Mouse (Mus musculus) liver, adult 2 months (tissue): ENCODE data around the gene Emilin2. TPM values are rescaled to one million over a fixed set of nuclear protein-coding genes. Genes with fewer than 3 reads are reported as not detected.

ENCODE experiments used
- DNase-seq: peaks from one replicate; pipeline ENCODE4 v3.0.0-alpha.2; 2011; ENCODE audit warnings: low read depth, low spot score; ENCODE audit errors: extremely low read depth
- H3K27ac ChIP-seq: fragments of 200-500 bp; replicated peaks from 2 replicates; pipeline ENCODE4 v1.5.1; 2012; ENCODE audit warnings: low read depth, mild to moderate bottlenecking, control low read depth, inconsistent platforms, low read length; ENCODE audit not compliant: insufficient read depth
- H3K27me3 ChIP-seq: fragments of 200-500 bp; 2 replicates; pipeline ENCODE4 v1.6.1; 2012; ENCODE audit warnings: mild to moderate bottlenecking, moderate library complexity, low read length, inconsistent platforms; ENCODE audit not compliant: control insufficient read depth, insufficient read depth
- H3K36me3 ChIP-seq: fragments of 200-500 bp; 2 replicates; pipeline ENCODE4 v1.6.1; 2012; ENCODE audit warnings: low read length, inconsistent platforms; ENCODE audit not compliant: control insufficient read depth, insufficient read depth
- H3K4me1 ChIP-seq: fragments of 200-500 bp; 2 replicates; pipeline ENCODE4 v1.6.1; 2011; ENCODE audit warnings: low read length; ENCODE audit not compliant: control insufficient read depth, insufficient read depth
- H3K4me3 ChIP-seq: fragments of 200-500 bp; 2 replicates; pipeline ENCODE4 v1.5.1; 2011; ENCODE audit warnings: low read depth, mild to moderate bottlenecking, control low read depth, low read length, moderate library complexity; ENCODE audit not compliant: insufficient read depth
- H3K79me2 ChIP-seq: fragments of 200-500 bp; 2 replicates; pipeline ENCODE4 v1.6.1; 2012; ENCODE audit warnings: inconsistent platforms, mild to moderate bottlenecking, low read length, moderate library complexity; ENCODE audit not compliant: control insufficient read depth, insufficient read depth
- H3K9ac ChIP-seq: fragments of 200-500 bp; 2 replicates; pipeline ENCODE4 v1.6.1; 2012; ENCODE audit warnings: low read depth, mild to moderate bottlenecking, control low read depth, inconsistent platforms, low read length
- CTCF ChIP-seq: fragments of 200-500 bp; IDR thresholded peaks from 2 replicates; pipeline ENCODE4 v1.5.1; 2011; ENCODE audit warnings: low read depth, low read length, control low read depth
- POLR2A ChIP-seq: fragments of 200-500 bp; IDR thresholded peaks from 2 replicates; pipeline ENCODE4 v1.6.1; 2011; ENCODE audit warnings: low read length, control low read depth; ENCODE audit not compliant: insufficient read depth; ENCODE audit errors: extremely low read depth
- WGBS: fragments of 180-500 bp; shearing (Covaris S2); methylation state at CpG from one replicate; pipeline ENCODE4 v1.1.7; 2018; 5-methylcytosine and 5-hydroxymethylcytosine counted together
- polyA plus RNA-seq: library from polyadenylated mRNA; depleted of rRNA; stranded (reverse); fragments of >200 nt; gene quantifications from 2 replicates; pipeline ENCODE4 v1.2.3, GENCODE M21; 2012
- total RNA-seq: library from RNA; depleted of rRNA; stranded (reverse); fragments of >200 nt; gene quantifications from 2 replicates; pipeline ENCODE4 v1.2.3, GENCODE M21; 2014

Emilin2 gene
- total and polyA plus RNA-seq, 2 experiments, result 1.1 to 1.7 TPM

- Histone ChIP-seq H3K27me3 (no peaks in the 10 kb centered on the region), H3K79me2 (no peaks in the 10 kb centered on the region), H3K27ac (no peak overlapping the region), H3K4me1 (no peaks in the 10 kb centered on the region), H3K9ac (no peak overlapping the region), H3K4me3 (no peak overlapping the region), H3K36me3 (no peaks in the 10 kb centered on the region)
- no peak for DNase-seq
- no peak for TF ChIP-seq POLR2A
- no peak for TF ChIP-seq CTCF
- 85% methylated on average over 4 of the region's 4 CpGs for WGBS
Observed at GRCm38 (mm10) chr17:71283237-71283636, 28.5 kb downstream of the Emilin2 start.

GRCm38 (mm10) chr17:71282716-71283115 lies 29.1 kb downstream of the Emilin2 start:
- Histone ChIP-seq H3K4me1 (no peaks in the 10 kb centered on the region), H3K36me3 (no peaks in the 10 kb centered on the region), H3K27me3 (no peaks in the 10 kb centered on the region), H3K9ac (no peak overlapping the region), H3K4me3 (no peak overlapping the region), H3K27ac (no peak overlapping the region), H3K79me2 (no peaks in the 10 kb centered on the region)
- TF ChIP-seq CTCF (no peak), POLR2A (no peak)
- DNase-seq, result peak; percentile 49
- 80% methylated on average over 9 of the region's 9 CpGs for WGBS

- Histone ChIP-seq H3K27ac (no peak overlapping the region), H3K4me3 (no peak overlapping the region), H3K4me1 (no peaks in the 10 kb centered on the region), H3K79me2 (no peaks in the 10 kb centered on the region), H3K9ac (no peak overlapping the region), H3K36me3 (no peaks in the 10 kb centered on the region), H3K27me3 (no peaks in the 10 kb centered on the region)
- no peak for DNase-seq
- TF ChIP-seq CTCF (no peak), POLR2A (no peak)
- WGBS, result 86% methylated on average over 6 of the region's 6 CpGs
Observed at GRCm38 (mm10) chr17:71277701-71278491, 33.9 kb downstream of the Emilin2 start.

GRCm38 (mm10) chr17:71276771-71277170 lies 35.0 kb downstream of the Emilin2 start:
- Histone ChIP-seq H3K79me2 (no peaks in the 10 kb centered on the region), H3K4me3 (no peak overlapping the region), H3K27ac (no peak overlapping the region), H3K36me3 (no peaks in the 10 kb centered on the region), H3K9ac (no peak overlapping the region), H3K4me1 (no peaks in the 10 kb centered on the region), H3K27me3 (no peaks in the 10 kb centered on the region)
- DNase-seq, result no peak
- TF ChIP-seq CTCF (no peak), POLR2A (no peak)
- WGBS, result 89% methylated on average over 10 of the region's 10 CpGs

GRCm38 (mm10) chr17:71273901-71274300 lies 37.9 kb downstream of the Emilin2 start:
- no peaks in the 10 kb centered on the region for H3K4me1 ChIP-seq
- no peaks in the 10 kb centered on the region for H3K27me3 ChIP-seq
- TF ChIP-seq CTCF (no peak), POLR2A (no peak)
- H3K4me3 ChIP-seq, result no peak overlapping the region
- H3K36me3 ChIP-seq, result no peaks in the 10 kb centered on the region
- no peak overlapping the region for H3K27ac ChIP-seq
- no peak overlapping the region for H3K9ac ChIP-seq
- 83% methylated on average over 12 of the region's 12 CpGs for WGBS
- H3K79me2 ChIP-seq, result no peaks in the 10 kb centered on the region
- no peak for DNase-seq

GRCm38 (mm10) chr17:71268599-71268998 lies 43.2 kb downstream of the Emilin2 start:
- no peak for TF ChIP-seq CTCF
- no peak for TF ChIP-seq POLR2A
- Histone ChIP-seq H3K27ac (no peak overlapping the region), H3K4me3 (no peak overlapping the region), H3K4me1 (no peaks in the 10 kb centered on the region), H3K27me3 (no peaks in the 10 kb centered on the region), H3K9ac (no peak overlapping the region), H3K79me2 (no peaks in the 10 kb centered on the region), H3K36me3 (no peaks in the 10 kb centered on the region)
- DNase-seq, result no peak
- WGBS, result 89% methylated on average over 3 of the region's 3 CpGs
